Mouse (Mus musculus) neural tube, embryonic 13.5 days (tissue): ENCODE measurements around the gene Hist1h3e. TPM values are rescaled to one million over a fixed set of nuclear protein-coding genes. Genes with fewer than 3 reads are reported as not detected.

Experiments used
- ATAC-seq: fragments of 200-750 bp; cut with Nextera tagmentation; 2 replicates; pipeline ENCODE4 v1.8.0; 2017; ENCODE audit warnings: low read depth, mild to moderate bottlenecking, moderate TSS enrichment, moderate library complexity
- H3K27ac ChIP-seq: fragments of 300-500 bp; sonication (generic); replicated peaks from 2 replicates; pipeline ENCODE4 v1.5.1; 2015; ENCODE audit warnings: moderate library complexity, mild to moderate bottlenecking, inconsistent platforms
- H3K27me3 ChIP-seq: fragments of 300-500 bp; sonication (generic); 2 replicates; pipeline ENCODE4 v1.6.1; 2015; ENCODE audit warnings: mild to moderate bottlenecking, inconsistent platforms
- H3K36me3 ChIP-seq: fragments of 300-500 bp; sonication (generic); 2 replicates; pipeline ENCODE4 v1.6.1; 2015; ENCODE audit warnings: mild to moderate bottlenecking, inconsistent platforms
- H3K4me1 ChIP-seq: fragments of 300-500 bp; sonication (generic); replicated peaks from 2 replicates; pipeline ENCODE4 v1.6.1; 2015; ENCODE audit warnings: inconsistent platforms
- H3K4me2 ChIP-seq: fragments of 300-500 bp; sonication (generic); 2 replicates; pipeline ENCODE4 v1.6.1; 2015; ENCODE audit warnings: inconsistent platforms, mild to moderate bottlenecking, moderate library complexity
- H3K4me3 ChIP-seq: fragments of 300-500 bp; sonication (generic); 2 replicates; pipeline ENCODE4 v1.5.1; 2015; ENCODE audit warnings: mild to moderate bottlenecking, inconsistent platforms
- H3K9ac ChIP-seq: fragments of 300-500 bp; sonication (generic); 2 replicates; pipeline ENCODE4 v1.6.1; 2015; ENCODE audit warnings: moderate library complexity, mild to moderate bottlenecking, inconsistent platforms
- H3K9me3 ChIP-seq: fragments of 300-500 bp; sonication (generic); 2 replicates; pipeline ENCODE4 v1.6.1; 2016; ENCODE audit warnings: inconsistent platforms
- WGBS: fragments of 180-500 bp; shearing (Covaris S2); methylation state at CpG from one replicate; pipeline ENCODE4 v1.1.7; 2015; 5-methylcytosine and 5-hydroxymethylcytosine counted together
- polyA plus RNA-seq: library from polyadenylated mRNA; unstranded; fragments of >200 nt; fragmentation: Nextera tagmentation; extraction: Ambion mirVana; gene quantifications from 2 replicates; pipeline ENCODE4 v1.2.1, GENCODE M21; 2015

The Hist1h3e gene
- polyA plus RNA-seq, 1 experiment from 2014 or later: 3.2 TPM

GRCm38 (mm10) chr13:23529480-23530165 is 32.5 kb downstream of the Hist1h3e start:
- ATAC-seq: no peak
- peaks cover 51% of the 10 kb centered on the region for H3K4me1 ChIP-seq
- no peaks in the 10 kb centered on the region for H3K27me3 ChIP-seq
- H3K36me3 ChIP-seq: no peaks in the 10 kb centered on the region
- peak overlapping the region; percentile 96 for H3K27ac ChIP-seq
- 30% methylated on average over 2 of the region's 2 CpGs for WGBS
- peak overlapping the region; percentile 85 for H3K9ac ChIP-seq
- peak overlapping the region; percentile 74 for H3K4me2 ChIP-seq
- peak overlapping the region; percentile 59 for H3K4me3 ChIP-seq
- no peaks in the 10 kb centered on the region for H3K9me3 ChIP-seq

- H3K4me1 ChIP-seq: peaks cover 45% of the 10 kb centered on the region
- no peak for ATAC-seq
- H3K9me3 ChIP-seq: no peaks in the 10 kb centered on the region
- H3K4me2 ChIP-seq: peak overlapping the region; percentile 74; the same call in 1 of the 2 replicates
- no peaks in the 10 kb centered on the region for H3K36me3 ChIP-seq
- H3K27ac ChIP-seq: no peak overlapping the region
- H3K4me3 ChIP-seq: no peak overlapping the region
- WGBS: 35% methylated on average over 5 of the region's 5 CpGs
- H3K27me3 ChIP-seq: no peaks in the 10 kb centered on the region
- H3K9ac ChIP-seq: no peak overlapping the region
Observed at GRCm38 (mm10) chr13:23529005-23529404, 33.2 kb downstream of the Hist1h3e start.

- Histone ChIP-seq H3K27me3 (no peaks in the 10 kb centered on the region), H3K4me1 (peaks cover 28% of the 10 kb centered on the region), H3K9me3 (no peaks in the 10 kb centered on the region), H3K36me3 (no peaks in the 10 kb centered on the region), H3K27ac (peak overlapping the region; percentile 83), H3K4me2 (peak overlapping the region; percentile 55), H3K4me3 (peak overlapping the region; percentile 48), H3K9ac (peak overlapping the region; percentile 72)
- WGBS: 1% methylated on average over 17 of the region's 17 CpGs
- ATAC-seq: 0 out of 2 replicates have a peak, but pooled peaks have one; percentile 21
Observed at GRCm38 (mm10) chr13:23526312-23526711, 35.9 kb downstream of the Hist1h3e start.

- no peak for ATAC-seq
- WGBS: 4% methylated on average over 10 of the region's 10 CpGs
- Histone ChIP-seq H3K4me3 (peak overlapping the region; percentile 48), H3K36me3 (no peaks in the 10 kb centered on the region), H3K27me3 (no peaks in the 10 kb centered on the region), H3K4me1 (peaks cover 28% of the 10 kb centered on the region), H3K9ac (no peak overlapping the region), H3K9me3 (no peaks in the 10 kb centered on the region), H3K27ac (no peak overlapping the region), H3K4me2 (peak overlapping the region; percentile 55)
Observed at GRCm38 (mm10) chr13:23525901-23526300, 36.3 kb downstream of the Hist1h3e start.

- Histone ChIP-seq H3K9ac (no peak overlapping the region), H3K4me2 (no peak overlapping the region), H3K27ac (no peak overlapping the region), H3K9me3 (no peaks in the 10 kb centered on the region), H3K36me3 (no peaks in the 10 kb centered on the region), H3K27me3 (no peaks in the 10 kb centered on the region), H3K4me1 (peaks cover 28% of the 10 kb centered on the region), H3K4me3 (no peak overlapping the region)
- 0 out of 2 replicates have a peak, but pooled peaks have one; percentile 26 for ATAC-seq
- 10% methylated on average over 5 of the region's 5 CpGs for whole genome bisulfite sequencing
Observed at GRCm38 (mm10) chr13:23524654-23525053, 37.5 kb downstream of the Hist1h3e start.

GRCm38 (mm10) chr13:23523976-23524375 is 38.2 kb downstream of the Hist1h3e start:
- no peak overlapping the region for H3K4me3 ChIP-seq
- H3K9me3 ChIP-seq: no peaks in the 10 kb centered on the region
- H3K36me3 ChIP-seq: no peaks in the 10 kb centered on the region
- WGBS: 49% methylated on average over 5 of the region's 5 CpGs
- no peak for ATAC-seq
- no peaks in the 10 kb centered on the region for H3K27me3 ChIP-seq
- H3K4me1 ChIP-seq: peaks cover 28% of the 10 kb centered on the region
- no peak overlapping the region for H3K27ac ChIP-seq
- H3K4me2 ChIP-seq: no peak overlapping the region
- H3K9ac ChIP-seq: no peak overlapping the region

- H3K9ac ChIP-seq: no peak overlapping the region
- ATAC-seq: no peak
- H3K9me3 ChIP-seq: no peaks in the 10 kb centered on the region
- peak overlapping the region; percentile 26 for H3K4me2 ChIP-seq
- no peak overlapping the region for H3K27ac ChIP-seq
- under 1% methylated on average over 14 of the region's 14 CpGs for WGBS
- H3K27me3 ChIP-seq: no peaks in the 10 kb centered on the region
- H3K4me1 ChIP-seq: peaks cover 22% of the 10 kb centered on the region
- H3K4me3 ChIP-seq: no peak overlapping the region
- no peaks in the 10 kb centered on the region for H3K36me3 ChIP-seq
Observed at GRCm38 (mm10) chr13:23521703-23522102, 40.5 kb downstream of the Hist1h3e start.

GRCm38 (mm10) chr13:23519416-23519815 is 42.8 kb downstream of the Hist1h3e start:
- Histone ChIP-seq H3K27ac (peak overlapping the region; percentile 67; the same call in 1 of the 2 replicates), H3K4me2 (peak overlapping the region; percentile 79), H3K4me1 (peaks cover 19% of the 10 kb centered on the region), H3K36me3 (no peaks in the 10 kb centered on the region), H3K4me3 (peak overlapping the region; percentile 50), H3K27me3 (no peaks in the 10 kb centered on the region), H3K9me3 (no peaks in the 10 kb centered on the region), H3K9ac (0 out of 2 replicates have a peak overlapping the region, but pooled peaks have one; percentile 23)
- under 1% methylated on average over 10 of the region's 10 CpGs for WGBS
- ATAC-seq: 0 out of 2 replicates have a peak, but pooled peaks have one; percentile 19

GRCm38 (mm10) chr13:23518885-23519284 is 43.3 kb downstream of the Hist1h3e start:
- 0 out of 2 replicates have a peak overlapping the region, but pooled peaks have one; percentile 23 for H3K9ac ChIP-seq
- no peaks in the 10 kb centered on the region for H3K9me3 ChIP-seq
- WGBS: 0% methylated on average over 6 of the region's 6 CpGs
- no peaks in the 10 kb centered on the region for H3K36me3 ChIP-seq
- peak overlapping the region; percentile 50 for H3K4me3 ChIP-seq
- peak overlapping the region; percentile 67; the same call in 1 of the 2 replicates for H3K27ac ChIP-seq
- H3K27me3 ChIP-seq: no peaks in the 10 kb centered on the region
- H3K4me2 ChIP-seq: peak overlapping the region; percentile 79
- peak; percentile 51; the same call in 1 of the 2 replicates for ATAC-seq
- peaks cover 19% of the 10 kb centered on the region for H3K4me1 ChIP-seq

- H3K9me3 ChIP-seq: no peaks in the 10 kb centered on the region
- H3K27ac ChIP-seq: no peak overlapping the region
- H3K4me3 ChIP-seq: peak overlapping the region; percentile 50
- H3K27me3 ChIP-seq: no peaks in the 10 kb centered on the region
- no peak overlapping the region for H3K9ac ChIP-seq
- 0% methylated on average over 6 of the region's 6 CpGs for WGBS
- no peaks in the 10 kb centered on the region for H3K36me3 ChIP-seq
- H3K4me1 ChIP-seq: peaks cover 19% of the 10 kb centered on the region
- no peak for ATAC-seq
- peak overlapping the region; percentile 79 for H3K4me2 ChIP-seq
Observed at GRCm38 (mm10) chr13:23518295-23518603, 43.9 kb downstream of the Hist1h3e start.

GRCm38 (mm10) chr13:23517603-23518294 is 44.4 kb downstream of the Hist1h3e start:
- under 1% methylated on average over 27 of the region's 27 CpGs for WGBS
- peak overlapping the region; percentile 48; the same call in 1 of the 2 replicates for H3K9ac ChIP-seq
- H3K27me3 ChIP-seq: no peaks in the 10 kb centered on the region
- H3K4me2 ChIP-seq: peak overlapping the region; percentile 79
- H3K4me1 ChIP-seq: peaks cover 19% of the 10 kb centered on the region
- 0 out of 2 replicates have a peak overlapping the region, but pooled peaks have one; percentile 15 for H3K27ac ChIP-seq
- H3K36me3 ChIP-seq: no peaks in the 10 kb centered on the region
- peak; percentile 92 for ATAC-seq
- H3K9me3 ChIP-seq: no peaks in the 10 kb centered on the region
- H3K4me3 ChIP-seq: peak overlapping the region; percentile 50
